In genomic region chr11:82174794-82175193, GRCm38 (mm10) we compare ENCODE assay signal across 8 mouse cellular contexts. TPM values are rescaled to one million over a fixed set of nuclear protein-coding genes. Genes with fewer than 3 reads are reported as not detected.
A peak's percentile ranks its signal among the peaks of the same experiment; 100 is the strongest.
DNase-seq lines count a peak whose midpoint lies in the region; ATAC-seq and TF ChIP-seq lines count a peak whose summit lies in the region.

No protein-coding gene starts in this region.

- WGBS in forebrain, postnatal 0 days = 20% methylated on average over 3 of the region's 3 CpGs
- WGBS in forebrain, embryonic 12.5 days = 19% methylated on average over 3 of the region's 3 CpGs
- 19% methylated on average over 3 of the region's 3 CpGs for WGBS in lung, postnatal 0 days

- intact Hi-C loops in gastrocnemius, postnatal 14 days (cut with DNase I; ENCODE audit: low total_unique reads) = loop anchor here (5.0 kb wide), 2 partner anchors 127 to 192 kb away; partner anchors contain the start of gene Ccl7

- TF ChIP-seq CTCF in forebrain, postnatal 0 days (IDR thresholded peaks at IDR 0.05; ENCODE audit: low read depth) = peak; percentile 74
- TF ChIP-seq CTCF in lung, postnatal 0 days (IDR thresholded peaks at IDR 0.05) = peak; percentile 76

- H3K9ac ChIP-seq in forebrain, postnatal 0 days = no peak overlapping the region
- no peak overlapping the region for H3K9ac ChIP-seq in forebrain, embryonic 12.5 days
- H3K9ac ChIP-seq in lung, postnatal 0 days (replicated peaks; ENCODE audit: low read depth) = no peak overlapping the region

- no peaks in the 10 kb centered on the region for H3K36me3 ChIP-seq in forebrain, postnatal 0 days (ENCODE audit: insufficient read depth)
- H3K36me3 ChIP-seq in forebrain, embryonic 12.5 days (replicated peaks) = no peaks in the 10 kb centered on the region
- no peaks in the 10 kb centered on the region for H3K36me3 ChIP-seq in lung, postnatal 0 days (ENCODE audit: insufficient read depth, low read length)

- H3K27ac ChIP-seq in forebrain, postnatal 0 days (ENCODE audit: low read depth, low read length) = no peak overlapping the region
- H3K27ac ChIP-seq in forebrain, embryonic 12.5 days = no peak overlapping the region
- no peak overlapping the region for H3K27ac ChIP-seq in lung, postnatal 0 days (ENCODE audit: low read length)

- H3K4me1 ChIP-seq in forebrain, postnatal 0 days (ENCODE audit: insufficient read depth) = no peaks in the 10 kb centered on the region
- no peaks in the 10 kb centered on the region for H3K4me1 ChIP-seq in forebrain, embryonic 12.5 days
- no peaks in the 10 kb centered on the region for H3K4me1 ChIP-seq in lung, postnatal 0 days (ENCODE audit: insufficient read depth, low read depth, low read length)

- no peak overlapping the region for H3K4me2 ChIP-seq in forebrain, postnatal 0 days (ENCODE audit: low read depth)
- H3K4me2 ChIP-seq in forebrain, embryonic 12.5 days = no peak overlapping the region
- H3K4me2 ChIP-seq in lung, postnatal 0 days (replicated peaks; ENCODE audit: low read depth, low read length) = no peak overlapping the region

- ATAC-seq in forebrain, postnatal 0 days = no peak
- ATAC-seq in forebrain, embryonic 12.5 days (ENCODE audit: low FRiP score) = no peak
- ATAC-seq in lung, postnatal 0 days = no peak

- TF ChIP-seq EP300 in lung, postnatal 0 days (IDR thresholded peaks at IDR 0.05) = peak; percentile 16; the same call in 1 of the 2 replicates

- H3K4me3 ChIP-seq in forebrain, postnatal 0 days (ENCODE audit: low read depth, low read length) = no peak overlapping the region
- H3K4me3 ChIP-seq in forebrain, embryonic 12.5 days (replicated peaks) = no peak overlapping the region
- H3K4me3 ChIP-seq in lung, postnatal 0 days (ENCODE audit: low read depth, low read length) = no peak overlapping the region

- no peaks in the 10 kb centered on the region for H3K9me3 ChIP-seq in forebrain, postnatal 0 days (ENCODE audit: low read length)
- no peaks in the 10 kb centered on the region for H3K9me3 ChIP-seq in forebrain, embryonic 12.5 days
- no peaks in the 10 kb centered on the region for H3K9me3 ChIP-seq in lung, postnatal 0 days (ENCODE audit: low read length)

- no peaks in the 10 kb centered on the region for H3K27me3 ChIP-seq in forebrain, postnatal 0 days (ENCODE audit: insufficient read depth, low read length)
- H3K27me3 ChIP-seq in forebrain, embryonic 12.5 days = 0 out of 2 replicates have a peak, but pooled peaks cover 7% of the 10 kb centered on the region
- H3K27me3 ChIP-seq in lung, postnatal 0 days (replicated peaks; ENCODE audit: insufficient read depth, low read length) = no peaks in the 10 kb centered on the region

- DNase-seq in forebrain, postnatal 0 days = peak; percentile 51
- peak; percentile 77 for DNase-seq in NIH3T3 (ENCODE audit: low read depth)
- peak; percentile 81 to 85 for DNase-seq in cerebellum, postnatal 10 days
- DNase-seq in gastrocnemius, postnatal 14 days = peak; percentile 61
- peak; percentile 22 to 71 for DNase-seq in layer of hippocampus, adult 18-20 months (ENCODE audit: low spot score in 2 of 2)
- peak; percentile 63 for DNase-seq in lung, postnatal 0 days (ENCODE audit: low spot score)
- DNase-seq in skeletal muscle tissue, adult 2 months (ENCODE audit: low read depth, low spot score) = peak; percentile 63

RNA-seq across cellular contexts. Expression of gene Ccl8, which starts 59.8 kb away (rescaled TPM):
- total RNA-seq in forebrain, postnatal 0 days (2014; rRNA removed) = not detected in 2 replicates
- polyA plus RNA-seq in forebrain, postnatal 0 days (2015; fragmentation: Nextera tagmentation; extraction: Ambion mirVana) = 0.42 TPM in 1 of 2 replicates, not detected in the other
- polyA plus RNA-seq in forebrain, embryonic 12.5 days (2016; fragmentation: Nextera tagmentation; extraction: Ambion mirVana) = not detected in 2 replicates
- under 1 TPM; 0.62 to 0.66 TPM for total RNA-seq in gastrocnemius, postnatal 14 days (2021)
- total RNA-seq in layer of hippocampus, adult 18-20 months (2021) = not detected
- polyA plus RNA-seq in lung, postnatal 0 days (2015; fragmentation: Nextera tagmentation; extraction: Ambion mirVana) = 0.25 TPM in 1 of 2 replicates, not detected in the other
